Mouse (Mus musculus) thymus, postnatal 0 days (tissue): ENCODE measurements around the gene Twist2. TPM values are rescaled to one million over a fixed set of nuclear protein-coding genes. Genes with fewer than 3 reads are reported as not detected.

ENCODE experiments used
- DNase-seq: peaks from one replicate; pipeline ENCODE4 v3.0.0-alpha.2; 2015; ENCODE audit warnings: low spot score
- polyA plus RNA-seq: library from polyadenylated mRNA; unstranded; fragments of >200 nt; fragmentation: Nextera tagmentation; extraction: Ambion mirVana; gene quantifications from 2 replicates; pipeline ENCODE4 v1.2.1, GENCODE M21; 2015

Twist2 gene
- polyA plus RNA-seq, result 0.72 and 1.2 TPM in 2 replicates

DNA sequence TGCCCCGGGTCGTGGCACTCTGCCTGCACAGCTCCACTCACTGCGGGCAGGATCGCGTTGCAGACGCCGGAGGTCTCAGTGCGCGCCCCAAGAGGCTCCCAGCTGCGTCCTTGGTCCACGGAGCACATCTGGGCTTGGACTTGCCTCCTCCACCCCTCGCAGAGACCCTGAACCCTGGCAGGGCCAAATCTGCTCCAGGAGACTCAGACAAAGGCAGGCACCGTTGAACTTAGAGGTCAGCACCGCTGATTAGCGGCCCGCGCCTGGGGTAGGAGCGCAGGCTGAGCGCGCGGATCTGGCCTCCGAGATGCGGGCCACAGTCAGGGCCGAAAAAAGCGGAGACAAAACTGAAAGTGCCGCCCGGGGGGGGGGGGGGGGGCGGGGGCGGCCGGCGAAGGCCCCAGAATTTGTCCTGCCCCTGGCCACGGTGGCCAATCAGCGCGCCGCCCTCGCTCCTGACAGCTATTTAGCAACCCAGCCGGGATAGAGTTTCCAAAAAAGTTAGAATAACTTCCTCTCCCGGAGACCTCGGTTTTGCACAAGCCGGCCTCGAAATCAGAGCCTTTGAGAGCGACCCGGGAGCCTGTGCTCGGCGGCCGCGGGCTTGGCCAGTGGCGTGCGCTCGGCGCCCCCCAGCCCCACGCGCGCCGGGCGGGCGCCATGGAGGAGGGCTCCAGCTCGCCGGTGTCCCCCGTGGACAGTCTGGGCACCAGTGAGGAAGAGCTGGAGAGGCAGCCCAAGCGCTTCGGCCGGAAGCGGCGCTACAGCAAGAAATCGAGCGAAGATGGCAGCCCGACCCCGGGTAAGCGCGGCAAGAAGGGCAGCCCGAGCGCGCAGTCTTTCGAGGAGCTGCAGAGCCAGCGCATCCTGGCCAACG is at the start of gene Twist2:
Gene Twist2 (plus strand): TSS at position 495 of the 877 bp plus-strand sequence.
- no peak for DNase-seq

- DNase-seq, result no peak
Observed at GRCm38 (mm10) chr1:91752931-91753330, 48.3 kb upstream of the Twist2 start.

- DNase-seq, result peak; percentile 79
Observed at GRCm38 (mm10) chr1:91755102-91755501, 46.2 kb upstream of the Twist2 start.

GRCm38 (mm10) chr1:91757292-91757691 is 44.0 kb upstream of the Twist2 start:
- DNase-seq, result no peak

DNA sequence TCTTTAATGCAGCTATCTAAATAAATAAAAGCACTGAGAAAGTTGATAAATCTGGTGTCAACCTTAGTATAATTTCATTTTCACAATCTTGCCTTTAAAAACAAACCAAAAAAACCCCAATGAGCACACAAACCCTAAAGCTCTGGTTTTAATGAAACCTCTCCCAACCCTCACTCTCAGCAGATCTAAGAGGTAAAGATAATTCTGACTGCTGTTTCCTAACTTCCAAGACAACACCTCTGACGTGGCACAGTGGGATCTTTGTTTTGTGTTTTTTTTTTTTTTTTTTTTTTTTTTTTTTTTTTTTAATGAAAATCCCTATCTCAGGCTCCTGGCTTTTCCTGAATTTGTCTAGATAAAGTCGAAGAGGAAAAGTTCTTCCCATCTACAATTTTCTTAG is 43.1 kb upstream of the Twist2 start:
- DNase-seq, result no peak

DNA sequence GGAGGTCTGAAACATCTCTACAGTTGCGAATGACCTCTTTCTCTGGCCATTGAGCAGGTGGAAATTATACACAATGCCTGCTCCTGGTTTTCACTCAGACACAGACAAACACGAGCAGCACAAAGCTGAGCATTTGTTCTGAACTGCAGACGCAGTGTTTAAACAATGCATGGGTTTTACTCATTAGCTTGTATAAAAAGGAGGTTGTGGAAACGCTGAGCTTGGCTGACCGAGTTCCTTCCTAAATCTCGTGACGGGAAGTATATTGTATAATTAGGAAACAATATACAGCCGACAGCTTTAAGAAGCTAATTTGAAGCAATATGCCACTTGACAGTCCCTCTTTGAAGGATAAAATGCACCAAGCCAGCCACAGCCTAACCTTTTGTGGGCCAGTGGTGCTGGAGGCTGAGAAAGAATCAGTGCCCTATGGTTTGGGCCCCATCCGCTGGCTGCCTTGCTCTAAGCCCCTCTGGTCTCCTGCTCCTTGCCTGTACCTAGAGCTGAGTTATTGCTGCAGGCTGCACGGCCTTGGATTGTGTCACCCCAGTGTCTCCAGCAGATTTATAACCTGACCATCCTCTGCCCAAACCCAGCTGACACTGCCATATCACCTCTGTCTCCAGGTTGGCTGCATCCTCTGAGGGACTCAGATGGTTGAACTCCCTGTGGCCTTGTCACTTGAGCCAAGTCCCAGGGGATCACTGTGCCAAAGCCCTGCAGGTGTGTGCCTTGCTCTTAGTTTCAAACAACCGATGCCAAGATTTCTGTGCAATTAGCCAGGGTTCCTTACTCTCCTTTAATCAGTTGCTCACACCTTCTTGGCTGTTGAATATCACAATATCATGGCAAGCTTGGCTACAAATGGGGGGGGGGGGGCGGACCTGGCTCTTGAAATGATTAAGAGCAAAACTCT is 42.4 kb upstream of the Twist2 start:
- no peak for DNase-seq

DNA sequence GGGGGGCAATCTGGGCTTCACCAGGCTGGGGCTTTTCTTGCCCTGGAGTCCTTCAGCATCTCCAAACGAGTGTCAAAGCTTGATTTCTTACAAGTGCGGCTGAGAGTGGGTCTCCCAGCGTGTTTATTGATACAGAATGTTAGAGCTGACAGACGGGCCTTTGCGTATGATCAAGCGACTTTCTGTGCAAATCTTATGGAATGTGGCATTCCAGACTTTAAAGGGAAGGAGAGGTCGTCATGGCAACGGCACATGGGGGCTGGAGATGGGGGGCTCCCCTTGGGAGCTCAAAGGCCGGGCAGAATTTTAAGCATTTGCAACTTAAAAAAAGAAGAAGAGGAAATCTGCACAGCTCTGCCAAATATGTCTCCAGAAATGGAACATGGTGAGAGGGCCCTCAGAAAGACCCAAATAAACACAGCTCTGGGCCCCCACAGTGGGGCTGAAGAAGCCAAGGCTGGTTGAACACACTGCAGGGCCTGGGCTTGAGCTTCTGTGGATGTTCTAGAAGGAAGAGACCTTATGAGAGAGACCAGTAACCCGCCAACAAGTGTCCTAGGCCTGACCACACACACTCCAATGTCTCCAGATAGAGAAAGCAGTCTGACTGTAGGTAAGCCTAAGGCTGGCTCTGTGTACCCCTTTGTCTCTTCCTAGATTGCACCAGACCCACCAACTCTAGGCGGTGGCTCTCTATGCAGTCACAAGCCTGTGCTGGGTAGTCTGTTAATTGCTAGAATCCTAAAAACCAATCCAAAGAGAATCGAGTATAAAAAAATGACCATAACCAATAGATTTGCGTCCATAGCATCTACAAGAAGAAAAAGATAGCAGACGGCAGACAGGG is 40.9 kb upstream of the Twist2 start:
- no peak for DNase-seq

DNA sequence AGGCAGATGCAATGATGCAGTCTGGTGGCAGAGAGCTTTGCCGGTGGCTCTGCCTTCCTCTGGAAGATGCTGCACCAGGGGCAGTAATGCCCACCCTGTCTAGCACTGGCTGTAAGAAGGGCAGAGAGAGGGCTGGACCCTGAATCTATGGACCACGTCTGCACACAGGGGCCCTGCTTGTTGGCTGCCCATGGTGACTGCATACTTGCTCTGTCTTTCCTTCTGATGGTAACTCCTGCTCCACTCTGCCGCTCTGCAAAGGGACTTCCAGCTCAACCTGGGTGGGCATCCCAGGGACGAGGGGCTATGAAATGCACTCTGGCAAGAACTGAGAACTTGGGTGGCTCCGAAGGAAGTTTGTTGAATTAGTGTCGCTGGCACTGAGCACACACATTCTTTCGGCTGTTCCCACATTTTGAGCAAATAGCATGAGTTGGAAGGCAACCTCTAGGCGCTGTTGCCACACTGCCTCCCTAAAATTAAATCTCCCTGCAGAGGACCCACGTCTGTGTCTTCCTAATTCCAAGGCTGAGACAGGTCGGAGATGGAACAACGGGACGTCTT is 38.7 kb upstream of the Twist2 start:
- no peak for DNase-seq

- no peak for DNase-seq
Observed at GRCm38 (mm10) chr1:91770221-91770624, 31.0 kb upstream of the Twist2 start.

- no peak for DNase-seq
Observed at GRCm38 (mm10) chr1:91770676-91771075, 30.6 kb upstream of the Twist2 start.

- DNase-seq, result no peak
Observed at GRCm38 (mm10) chr1:91776928-91777327, 24.3 kb upstream of the Twist2 start.

DNA sequence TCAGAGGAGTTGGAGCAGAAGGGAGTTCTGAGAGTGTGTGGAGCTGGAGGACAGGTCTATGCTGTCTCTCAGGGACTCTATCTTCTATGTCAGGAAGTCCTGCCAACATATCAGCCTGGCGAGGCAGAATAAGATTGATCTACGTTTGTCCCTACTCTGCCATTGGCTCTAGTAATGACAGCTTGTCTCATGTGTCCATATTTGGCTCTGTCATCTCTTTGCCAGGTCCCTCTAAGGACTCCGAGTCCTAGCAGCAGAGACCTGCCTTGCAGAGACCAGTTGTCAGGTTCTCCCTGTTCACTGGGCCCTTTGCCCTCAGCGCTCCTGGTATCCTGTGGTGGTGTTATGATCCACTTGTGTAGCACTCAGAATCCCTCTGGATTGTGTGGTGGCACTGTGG is 21.4 kb upstream of the Twist2 start:
- no peak for DNase-seq

DNA sequence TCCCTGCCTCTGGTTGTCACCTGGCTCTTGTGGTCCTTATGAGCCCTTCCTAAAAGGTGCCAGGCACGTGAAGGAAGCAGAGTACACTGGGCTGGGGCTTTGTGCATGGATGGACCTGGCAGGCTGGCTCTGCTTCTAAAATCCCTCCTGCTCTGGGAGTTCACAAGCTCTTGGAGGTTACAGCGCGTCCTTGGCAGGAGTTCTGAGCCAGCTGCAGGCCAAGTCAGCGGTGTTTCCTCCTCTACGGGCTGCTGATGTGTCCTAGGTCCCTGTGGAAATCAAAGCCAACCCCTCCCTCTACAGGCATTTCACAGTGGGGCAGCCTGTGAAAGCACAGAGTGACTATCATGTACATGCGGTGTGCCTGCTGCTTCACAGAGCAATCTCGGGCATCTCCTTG is 20.1 kb upstream of the Twist2 start:
- no peak for DNase-seq

DNA sequence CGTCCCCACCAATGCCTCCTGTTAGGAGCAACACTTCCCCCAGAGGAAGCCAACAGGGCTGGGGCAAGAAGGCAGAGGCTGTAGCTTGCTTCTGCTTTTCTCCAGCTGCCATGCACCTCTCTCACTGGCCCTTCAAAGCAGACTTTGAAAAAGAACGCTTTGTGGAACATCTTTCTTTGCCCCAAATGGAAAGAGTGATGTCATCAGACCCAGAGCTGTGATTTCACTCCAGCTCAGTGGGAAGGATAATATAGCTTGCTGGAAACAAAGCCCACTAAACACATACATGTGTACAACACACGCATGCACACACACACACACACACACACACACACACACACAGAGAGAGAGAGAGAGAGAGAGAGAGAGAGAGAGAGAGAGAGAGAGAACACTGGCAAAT is 17.1 kb upstream of the Twist2 start:
- no peak for DNase-seq

- no peak for DNase-seq
Observed at GRCm38 (mm10) chr1:91799323-91799722, 1.9 kb upstream of the Twist2 start.

DNA sequence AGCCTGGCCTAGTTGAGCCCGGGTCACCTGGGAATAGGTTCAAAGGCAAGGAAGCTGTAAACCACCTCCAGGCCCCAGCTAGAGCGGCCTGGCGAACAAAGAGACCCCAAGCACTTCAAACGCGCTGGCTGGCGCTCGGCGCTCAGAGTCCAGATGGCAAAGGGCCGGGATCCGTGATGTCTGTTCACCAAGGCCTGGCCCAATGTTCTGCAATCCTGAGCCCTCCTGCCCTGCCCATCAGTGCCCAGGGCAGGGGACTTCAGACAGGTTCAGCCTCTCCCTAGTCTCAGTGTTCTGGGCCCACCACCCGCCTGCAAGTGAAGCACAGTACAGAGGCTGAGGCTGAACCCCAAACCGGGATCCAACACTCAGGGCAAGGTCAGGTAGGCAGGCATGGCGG is 913 bp upstream of the Twist2 start:
- no peak for DNase-seq

DNA sequence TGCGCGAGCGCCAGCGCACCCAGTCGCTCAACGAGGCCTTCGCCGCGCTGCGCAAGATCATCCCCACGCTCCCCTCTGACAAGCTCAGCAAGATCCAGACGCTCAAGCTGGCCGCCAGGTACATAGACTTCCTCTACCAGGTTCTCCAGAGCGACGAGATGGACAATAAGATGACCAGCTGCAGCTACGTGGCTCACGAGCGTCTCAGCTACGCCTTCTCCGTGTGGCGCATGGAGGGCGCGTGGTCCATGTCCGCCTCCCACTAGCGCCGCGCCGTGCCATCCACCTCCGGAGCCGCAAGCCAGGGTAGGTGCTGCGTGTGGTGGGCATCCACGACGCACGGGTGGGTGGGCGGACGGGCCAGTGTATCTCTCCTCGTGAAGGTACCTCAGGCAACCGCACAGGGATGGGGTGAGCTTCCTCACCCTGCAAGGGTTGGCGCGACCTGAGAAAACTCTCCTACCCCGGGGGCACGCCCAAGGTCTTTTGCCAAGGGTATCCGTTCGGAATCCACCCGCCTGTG is 644 bp downstream of the Twist2 start:
- DNase-seq, result no peak

- no peak for DNase-seq
Observed at GRCm38 (mm10) chr1:91802406-91803121, 1.3 kb downstream of the Twist2 start.

- DNase-seq, result no peak
Observed at GRCm38 (mm10) chr1:91803416-91803815, 2.2 kb downstream of the Twist2 start.

GRCm38 (mm10) chr1:91816067-91816466 is 14.8 kb downstream of the Twist2 start:
- no peak for DNase-seq
